Mouse (Mus musculus): ENCODE measurements at regions not wholly inside any gene's neighbourhood (a gene's known extent, or its start where the extent isn't known, plus 50 kb on each side); places are given as distances from the start of the nearest gene placed in this dataset.

- DNase-seq, result no peak
Measured at GRCm38 (mm10) chr1:133981185-133981584, 55.9 kb upstream of the Fmod start.

DNA sequence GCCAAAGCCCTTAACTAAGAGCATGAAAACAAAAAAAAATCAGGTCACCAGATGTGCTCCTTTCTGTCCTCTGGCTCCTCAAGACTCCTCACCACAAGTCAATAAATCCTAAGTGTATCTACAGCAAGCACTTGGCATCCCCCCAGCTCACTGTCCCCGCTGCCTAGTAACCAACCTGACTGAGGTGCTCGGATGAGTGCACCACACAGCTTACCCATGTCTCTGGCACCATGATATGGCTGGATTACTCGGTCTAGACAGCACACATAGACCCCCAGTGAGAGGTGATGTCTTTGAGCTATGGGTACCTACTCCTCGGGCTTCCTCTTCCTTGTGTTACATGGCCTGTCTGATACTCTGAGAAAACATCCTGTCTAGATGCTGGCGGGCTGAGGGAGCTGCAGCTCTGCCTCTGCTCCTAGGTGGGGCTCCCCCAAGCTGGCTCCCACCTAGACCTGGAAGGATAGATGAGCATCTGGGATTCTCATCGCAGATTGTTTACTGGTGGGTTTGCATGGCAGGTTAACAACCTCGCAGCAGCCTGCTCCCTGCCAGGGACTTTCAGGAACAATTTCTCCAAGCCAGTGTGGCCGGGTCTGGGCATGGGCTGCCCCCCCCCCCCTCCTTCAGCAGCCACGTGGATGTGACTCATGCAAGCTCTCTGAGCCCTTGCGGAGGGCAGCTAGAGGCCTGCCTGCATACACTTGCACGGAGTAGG, 57.2 kb upstream of the Prelp start:
- DNase-seq, result peak; percentile 32

GRCm38 (mm10) chr1:133977260-133977659, 56.0 kb upstream of the Prelp start:
- DNase-seq, result peak; percentile 40

- DNase-seq, result no peak
Measured at GRCm38 (mm10) chr1:133973801-133974200, 52.6 kb upstream of the Prelp start.

DNA sequence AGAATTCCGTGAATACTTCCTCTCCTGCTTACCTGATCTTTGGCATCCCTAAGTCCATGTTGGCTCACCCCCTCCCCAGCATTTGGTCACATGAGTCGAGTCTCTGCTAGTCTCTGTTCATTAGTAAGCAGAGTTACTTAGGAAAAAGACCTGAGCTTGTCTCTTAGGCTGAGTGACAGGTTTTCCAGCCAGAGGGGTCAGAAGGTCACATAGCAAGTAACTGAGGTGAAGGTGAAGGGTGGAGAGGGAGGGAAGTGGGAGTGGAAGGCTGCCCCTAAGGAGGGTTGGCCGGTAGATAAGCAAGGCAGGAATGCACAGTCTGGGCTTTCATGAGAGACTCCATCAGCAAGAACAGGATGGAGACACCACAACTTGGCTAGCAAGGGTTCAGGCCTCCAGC, 50.1 kb upstream of the Prelp start:
- DNase-seq, result no peak
